Mouse (Mus musculus) embryo, embryonic 9.5 days (tissue): ENCODE data around the gene Col9a2.

Source experiments
- DNase-seq: peaks from one replicate; pipeline ENCODE4 v3.0.0-alpha.2; 2017; ENCODE audit errors: extremely low spot score

Gene Col9a2

DNA sequence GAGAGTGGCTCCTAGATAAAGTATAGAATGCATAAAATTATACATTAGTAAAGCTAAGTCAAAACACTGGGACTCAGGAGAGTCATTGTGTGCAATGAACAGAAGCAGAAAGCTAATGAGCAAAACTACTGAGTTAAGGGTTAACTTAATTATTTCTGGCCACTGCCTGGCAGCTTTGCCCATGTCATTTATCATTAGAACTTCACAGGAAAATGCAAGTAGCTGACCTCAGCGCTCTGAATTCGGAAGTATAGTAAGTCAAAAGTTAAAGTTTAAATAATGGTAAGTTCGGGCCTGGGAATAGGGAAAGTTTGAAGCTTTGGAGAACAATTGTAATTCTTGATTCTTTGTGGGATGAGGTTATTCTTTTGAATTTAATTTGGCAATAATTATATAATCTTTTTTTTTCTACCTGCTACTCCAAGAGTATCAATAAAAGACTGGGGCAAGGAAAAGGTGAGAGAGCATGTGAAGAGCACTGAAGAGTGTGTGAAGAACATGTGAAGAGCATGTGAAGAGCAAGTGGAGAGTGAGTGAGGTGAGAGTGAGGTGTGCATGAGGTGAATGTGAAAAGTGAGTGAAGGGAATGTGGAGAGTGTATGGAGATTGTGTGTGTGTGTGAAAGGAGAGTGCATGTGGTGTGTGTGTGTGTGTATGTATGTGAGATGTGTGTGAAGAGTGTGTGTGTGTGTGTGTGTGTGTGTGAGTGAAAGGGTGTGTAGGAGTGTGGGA is 38.9 kb downstream of the Col9a2 start:
- no peak for DNase-seq

DNA sequence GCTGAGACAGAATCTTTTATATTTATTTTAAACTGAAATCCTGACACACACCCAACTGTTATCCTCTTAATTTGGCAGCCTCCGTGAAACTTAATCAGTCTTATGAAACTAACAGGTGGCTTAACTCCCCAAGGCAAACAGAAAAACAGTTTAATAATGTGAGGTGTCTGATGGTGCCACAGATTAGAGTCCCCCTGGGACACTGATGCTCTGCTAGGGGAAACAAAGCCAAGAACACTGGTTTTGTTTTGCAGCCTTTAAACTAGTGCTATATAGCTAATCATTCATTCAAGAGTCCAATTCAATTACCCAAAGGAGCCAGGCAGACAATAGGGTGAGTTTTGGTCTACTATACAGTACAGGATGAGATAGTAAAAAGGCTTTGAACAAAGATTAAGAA is 41.2 kb downstream of the Col9a2 start:
- no peak for DNase-seq

DNA sequence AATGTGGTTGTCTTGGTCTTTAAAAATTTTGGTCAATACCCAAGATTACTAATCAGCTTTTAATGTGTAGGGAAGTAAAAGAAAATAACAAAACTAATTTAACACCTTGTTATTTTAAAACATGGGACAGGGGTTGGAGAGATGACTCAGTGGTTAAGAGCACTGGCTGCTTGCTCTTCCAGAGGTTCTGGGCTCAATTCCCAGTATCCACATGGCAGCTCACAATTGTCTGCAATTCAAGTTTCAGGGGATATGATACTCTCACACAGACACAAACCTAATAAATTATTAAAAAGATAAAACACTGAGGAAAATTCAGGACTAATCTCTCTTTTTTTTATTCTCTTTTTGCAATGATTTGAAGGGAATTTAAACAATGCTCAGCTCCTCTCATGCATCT is 45.3 kb downstream of the Col9a2 start:
- DNase-seq = no peak

DNA sequence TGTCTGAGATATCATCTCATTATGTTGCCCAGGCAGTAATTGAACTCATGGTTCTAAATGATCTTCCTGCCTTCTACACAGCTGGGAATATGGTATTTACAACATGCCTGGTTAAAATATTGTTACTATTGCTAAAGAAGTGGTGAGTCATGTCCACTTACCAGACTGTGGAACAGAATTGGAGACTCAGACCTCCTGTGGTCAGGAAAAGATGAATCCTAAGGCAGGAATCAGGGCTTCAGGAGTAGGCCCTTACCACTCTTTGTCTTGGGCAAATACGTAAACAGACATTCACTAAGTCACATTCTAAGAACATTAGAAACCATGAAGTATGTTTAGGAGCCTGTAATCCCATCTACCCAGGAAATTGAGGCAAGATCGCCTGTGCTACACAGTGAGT is 49.5 kb downstream of the Col9a2 start:
- DNase-seq = no peak

DNA sequence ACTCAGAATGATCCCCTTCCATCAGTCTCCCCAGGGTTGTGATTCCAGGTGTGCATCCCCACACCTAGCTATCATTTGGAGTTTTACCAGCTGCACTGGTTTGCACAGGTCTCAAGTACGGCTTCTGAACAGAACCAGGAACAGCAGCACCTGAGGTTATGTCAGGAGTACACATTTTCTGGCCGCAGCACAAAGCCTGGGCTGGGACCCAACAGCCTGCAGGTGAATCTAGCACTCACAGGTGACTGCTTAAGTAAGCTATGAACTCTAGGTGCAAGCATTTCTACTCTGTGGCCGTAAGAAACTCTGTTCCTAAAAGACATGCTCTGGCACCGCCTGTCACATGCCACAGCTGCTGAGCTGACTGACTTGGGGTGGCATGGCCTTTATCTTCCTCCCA is 51.0 kb downstream of the Col9a2 start:
- DNase-seq = no peak

DNA sequence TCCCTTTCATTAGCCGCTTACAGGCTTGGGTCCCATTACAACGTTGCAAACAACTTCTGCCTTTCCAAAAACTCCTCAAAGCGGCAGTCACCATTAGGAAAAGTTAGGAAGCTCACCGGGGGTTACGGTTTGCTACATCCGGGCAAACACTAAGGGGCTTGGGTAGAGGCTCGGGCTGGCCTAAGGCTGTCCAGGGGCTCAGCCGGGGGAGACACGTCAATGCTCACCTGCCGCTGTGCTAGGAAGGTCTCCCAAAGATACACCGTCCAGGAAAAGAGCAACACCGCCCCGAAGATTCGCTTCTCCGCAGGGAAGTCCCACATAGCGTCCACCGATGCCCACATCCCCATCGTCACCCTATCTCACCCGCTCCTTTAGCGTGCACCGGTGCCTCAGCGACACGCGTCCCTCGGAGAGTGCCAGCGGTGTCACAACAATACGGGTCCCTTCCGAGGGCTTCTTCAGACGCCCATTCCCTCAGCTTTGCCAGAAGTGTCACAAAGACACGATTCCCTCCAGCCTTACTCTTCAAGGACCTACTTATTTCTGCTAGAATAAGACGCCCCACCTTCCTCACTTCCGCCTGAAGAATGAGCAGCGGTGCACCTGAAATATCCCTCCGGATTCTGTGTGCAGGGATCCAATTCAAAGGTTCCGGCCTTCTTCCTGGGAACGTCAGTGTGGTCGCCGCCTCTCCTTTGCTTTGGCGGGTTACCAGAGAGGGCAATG is 58.6 kb downstream of the Col9a2 start, which contains the start of gene Zmpste24:
Zmpste24 (minus strand) TSS at position 592 of the 729 bp plus-strand sequence.
- peak; percentile 90 for DNase-seq

DNA sequence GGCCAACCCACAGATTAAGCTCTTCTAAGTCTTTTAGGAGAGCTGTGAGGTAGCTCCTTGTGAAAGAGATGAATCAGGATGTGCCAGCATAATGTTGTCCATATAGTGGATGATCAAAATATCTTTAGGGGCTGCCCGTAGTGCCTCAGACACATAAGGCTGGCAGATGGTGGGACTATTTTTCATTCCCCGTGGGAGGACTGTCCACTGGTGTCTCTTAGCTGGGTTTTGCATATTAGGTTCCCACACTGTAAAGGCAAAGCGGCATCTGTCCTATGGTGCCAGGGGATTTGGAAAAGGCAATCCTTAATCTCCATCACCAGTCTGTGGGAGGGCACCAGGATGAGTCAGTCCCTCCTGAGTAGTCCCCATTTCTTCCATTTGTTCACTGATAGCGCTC is 64.1 kb downstream of the Col9a2 start:
- no peak for DNase-seq
